Mouse (Mus musculus): Measurements from ENCODE around the gene Tmem246. TPM values are rescaled to one million over a fixed set of nuclear protein-coding genes. Genes with fewer than 3 reads are reported as not detected.

Tmem246 gene
- total and polyA plus RNA-seq, 3 experiments = 2.9 to 11.1 TPM; not detected in 1

DNA sequence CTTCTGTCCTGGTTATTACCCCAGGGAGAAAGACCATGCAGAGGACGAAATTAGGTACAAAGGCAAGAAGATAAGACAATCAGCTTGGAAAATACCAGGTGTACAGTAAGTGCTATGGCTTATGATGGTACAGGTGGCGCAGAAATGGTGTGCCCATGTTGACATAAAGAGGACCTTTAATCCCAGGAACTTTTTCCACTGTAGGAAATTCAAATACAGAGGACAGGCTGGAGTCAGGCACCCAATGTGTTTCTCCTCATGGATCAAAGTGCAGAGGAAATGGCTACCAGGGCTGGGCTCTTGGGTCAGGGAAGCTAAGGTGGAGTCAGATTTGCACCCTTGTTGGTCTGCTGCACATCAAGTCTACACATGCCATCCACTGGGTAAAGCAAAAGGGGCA, 7.5 kb downstream of the Tmem246 start:
- TF ChIP-seq MEF2A (IDR thresholded peaks at IDR 0.05; ENCODE audit: extremely low read depth, insufficient replicate concordance, low read depth, low read length, poor library complexity, severe bottlenecking) (no peak), MXI1 (IDR thresholded peaks at IDR 0.05; ENCODE audit: low read depth, low read length) (no peak), CTCF (IDR thresholded peaks at IDR 0.05 in 2 of 3, conservative IDR thresholded peaks at IDR 0.05 in 1 of 3; ENCODE audit: control insufficient read depth in 1 of 3, insufficient read depth in 1 of 3, low read depth in 2 of 3, low read length in 3 of 3, poor library complexity in 1 of 3, severe bottlenecking in 1 of 3) (no peak), HCFC1 (IDR thresholded peaks at IDR 0.05; ENCODE audit: low read depth, low read length) (no peak), TBP (IDR thresholded peaks at IDR 0.05; ENCODE audit: low read depth, low read length) (no peak), POLR2A (IDR thresholded peaks at IDR 0.05; ENCODE audit: control insufficient read depth in 1 of 2, insufficient read depth in 1 of 2, low read depth in 1 of 2, low read length in 2 of 2, poor library complexity in 1 of 2) (no peak), RCOR1 (IDR thresholded peaks at IDR 0.05; ENCODE audit: low read depth, low read length) (no peak), TCF12 (IDR thresholded peaks at IDR 0.05; ENCODE audit: low read depth, low read length) (no peak), MYB (IDR thresholded peaks at IDR 0.05; ENCODE audit: low read depth, low read length) (no peak), USF1 (IDR thresholded peaks at IDR 0.05; ENCODE audit: low read depth, low read length) (no peak), NRF1 (IDR thresholded peaks at IDR 0.05; ENCODE audit: insufficient read depth, low read depth, low read length, poor library complexity, severe bottlenecking) (no peak), SIN3A (IDR thresholded peaks at IDR 0.05; ENCODE audit: low read length) (no peak), MAFK (IDR thresholded peaks at IDR 0.05; ENCODE audit: borderline replicate concordance, low read depth, low read length) (no peak), JUND (IDR thresholded peaks at IDR 0.05; ENCODE audit: low read depth, low read length) (no peak), TAL1 (IDR thresholded peaks at IDR 0.05; ENCODE audit: low read length) (no peak)
- peaks cover 0 to 4% of the 10 kb centered on the region in 2 experiments; a peak in 2 of 4 replicates for H3K36me3 ChIP-seq (ENCODE audit: control insufficient read depth in 1 of 2, insufficient read depth in 2 of 2, low read length in 2 of 2)
- DNase-seq (ENCODE audit: low read depth, low spot score) = no peak
- H3K79me2 ChIP-seq (ENCODE audit: control insufficient read depth, insufficient read depth, low read length, poor library complexity) = no peaks in the 10 kb centered on the region
- H3K27me3 ChIP-seq (ENCODE audit: control insufficient read depth in 1 of 2, insufficient read depth in 2 of 2, low read length in 2 of 2) = no peaks in the 10 kb centered on the region
- H3K4me1 ChIP-seq (ENCODE audit: control insufficient read depth in 1 of 2, insufficient read depth in 2 of 2, low read length in 2 of 2) = 0 out of 4 replicates have a peak, but pooled peaks cover 0 to 7% of the 10 kb centered on the region in 2 experiments
- H3K27ac ChIP-seq (ENCODE audit: control insufficient read depth, low read depth, low read length) = no peak overlapping the region
- no peak overlapping the region for H3K9ac ChIP-seq (ENCODE audit: control insufficient read depth, low read depth, low read length, poor library complexity, severe bottlenecking)
- no peak overlapping the region for H3K4me3 ChIP-seq (ENCODE audit: control insufficient read depth in 1 of 2, insufficient read depth in 1 of 2, low read depth in 2 of 2, low read length in 2 of 2)
- no peaks in the 10 kb centered on the region for H3K9me3 ChIP-seq (replicated peaks; ENCODE audit: insufficient read depth, low read length)

GRCm38 (mm10) chr4:49586811-49587210, 10.9 kb downstream of the Tmem246 start:
- DNase-seq (ENCODE audit: low read depth, low spot score) = no peak
- peaks cover 0 to 21% of the 10 kb centered on the region in 2 experiments; a peak in 2 of 4 replicates for H3K36me3 ChIP-seq (ENCODE audit: control insufficient read depth in 1 of 2, insufficient read depth in 2 of 2, low read length in 2 of 2)
- no peak overlapping the region for H3K4me3 ChIP-seq (ENCODE audit: control insufficient read depth in 1 of 2, insufficient read depth in 1 of 2, low read depth in 2 of 2, low read length in 2 of 2)
- H3K79me2 ChIP-seq (ENCODE audit: control insufficient read depth, insufficient read depth, low read length, poor library complexity) = no peaks in the 10 kb centered on the region
- TF ChIP-seq MYC (IDR thresholded peaks at IDR 0.05; ENCODE audit: low read depth, low read length) = no peak
- no peak for TF ChIP-seq TCF12 (IDR thresholded peaks at IDR 0.05; ENCODE audit: low read depth, low read length)
- TF ChIP-seq ZMIZ1 (IDR thresholded peaks at IDR 0.05; ENCODE audit: low read depth, low read length) = no peak
- TF ChIP-seq POLR2A (IDR thresholded peaks at IDR 0.05; ENCODE audit: control insufficient read depth in 1 of 2, insufficient read depth in 1 of 2, low read depth in 1 of 2, low read length in 2 of 2, poor library complexity in 1 of 2) = no peak
- no peak for TF ChIP-seq HCFC1 (IDR thresholded peaks at IDR 0.05; ENCODE audit: low read depth, low read length)
- TF ChIP-seq EP300 (IDR thresholded peaks at IDR 0.05; ENCODE audit: low read depth in 1 of 2, low read length in 2 of 2) = no peak
- TF ChIP-seq TBP (IDR thresholded peaks at IDR 0.05; ENCODE audit: low read depth, low read length) = no peak
- TF ChIP-seq POLR2AphosphoS5 (IDR thresholded peaks at IDR 0.05; ENCODE audit: borderline replicate concordance, low read depth, low read length) = no peak
- TF ChIP-seq ZC3H11A (IDR thresholded peaks at IDR 0.05; ENCODE audit: low read depth, low read length) = no peak
- no peak for TF ChIP-seq ELF1 (IDR thresholded peaks at IDR 0.05; ENCODE audit: low read depth, low read length)
- TF ChIP-seq JUND (IDR thresholded peaks at IDR 0.05; ENCODE audit: low read depth, low read length) = no peak
- no peak for TF ChIP-seq ZKSCAN1 (IDR thresholded peaks at IDR 0.05; ENCODE audit: low read depth, low read length)
- no peak for TF ChIP-seq CHD1 (IDR thresholded peaks at IDR 0.05; ENCODE audit: low read depth, low read length)
- no peak for TF ChIP-seq MEF2A (IDR thresholded peaks at IDR 0.05; ENCODE audit: extremely low read depth, insufficient replicate concordance, low read depth, low read length, poor library complexity, severe bottlenecking)
- no peak for TF ChIP-seq MAFK (IDR thresholded peaks at IDR 0.05; ENCODE audit: borderline replicate concordance, low read depth, low read length)
- no peak for TF ChIP-seq NRF1 (IDR thresholded peaks at IDR 0.05; ENCODE audit: insufficient read depth, low read depth, low read length, poor library complexity, severe bottlenecking)
- no peak for TF ChIP-seq MAX (IDR thresholded peaks at IDR 0.05; ENCODE audit: low read length)
- TF ChIP-seq POLR2AphosphoS2 (IDR thresholded peaks at IDR 0.05; ENCODE audit: low read length) = no peak
- TF ChIP-seq ETS1 (IDR thresholded peaks at IDR 0.05; ENCODE audit: low read depth, low read length) = no peak
- no peak for TF ChIP-seq ZNF384 (IDR thresholded peaks at IDR 0.05; ENCODE audit: low read depth, low read length)
- H3K27ac ChIP-seq (ENCODE audit: control insufficient read depth, low read depth, low read length) = no peak overlapping the region
- no peak overlapping the region for H3K9ac ChIP-seq (ENCODE audit: control insufficient read depth, low read depth, low read length, poor library complexity, severe bottlenecking)
- H3K4me1 ChIP-seq (ENCODE audit: control insufficient read depth in 1 of 2, insufficient read depth in 2 of 2, low read length in 2 of 2) = peaks cover 11 to 17% of the 10 kb centered on the region in 2 experiments
- H3K9me3 ChIP-seq (replicated peaks; ENCODE audit: insufficient read depth, low read length) = no peaks in the 10 kb centered on the region
- no peaks in the 10 kb centered on the region for H3K27me3 ChIP-seq (ENCODE audit: control insufficient read depth in 1 of 2, insufficient read depth in 2 of 2, low read length in 2 of 2)

All from MEL (cell line).